Mouse (Mus musculus) CH12.LX (cell line): ENCODE measurements around the gene Ggt7. TPM values are rescaled to one million over a fixed set of nuclear protein-coding genes. Genes with fewer than 3 reads are reported as not detected.
A peak's percentile ranks its signal among the peaks of the same experiment; 100 is the strongest.
"Not testable (repeated sequence)": the region's sequence is repeated elsewhere in the genome, so short reads cannot be mapped to it uniquely, and the experiment has no call there.

Experiments
- DNase-seq: peaks from one replicate; pipeline ENCODE4 v3.0.0-alpha.2; 2013; ENCODE audit errors: extremely low read depth
- H3K27ac ChIP-seq: 2 replicates; pipeline ENCODE4 v1.5.1; 2012; ENCODE audit warnings: low read depth, mild to moderate bottlenecking, control low read depth, moderate library complexity; ENCODE audit not compliant: insufficient read depth
- H3K27me3 ChIP-seq: replicated peaks from 2 replicates; pipeline ENCODE3; 2012; ENCODE audit warnings: inconsistent platforms
- H3K36me3 ChIP-seq, 2 experiments: replicated peaks in 1 of 2; 2 replicates each; pipeline versions ENCODE3 to v1.6.1; 2012; ENCODE audit warnings: inconsistent platforms in 1 of 2, low read length in 1 of 2, mild to moderate bottlenecking in 1 of 2, mixed read lengths in 1 of 2, moderate library complexity in 1 of 2; ENCODE audit not compliant: control insufficient read depth in 1 of 2, insufficient read depth in 1 of 2
- H3K4me1 ChIP-seq, 2 experiments: 2 replicates each; pipeline ENCODE4 v1.6.1; 2012; ENCODE audit warnings: inconsistent platforms in 1 of 2, moderate library complexity in 1 of 2; ENCODE audit not compliant: insufficient read depth in 2 of 2, control insufficient read depth in 1 of 2
- H3K4me2 ChIP-seq: 2 replicates; pipeline ENCODE4 v1.6.1; 2012; ENCODE audit warnings: low read depth, mild to moderate bottlenecking, control low read depth; ENCODE audit not compliant: poor library complexity, insufficient read depth, severe bottlenecking
- H3K4me3 ChIP-seq, 3 experiments: fragments of 150-350 bp in 1 of 3; sonication (generic) in 1 of 3; replicated peaks in 1 of 3; 2 replicates each; pipeline versions ENCODE3 to v1.5.1; 2011 to 2012; ENCODE audit warnings: low read depth in 2 of 3, low read length in 2 of 3, mild to moderate bottlenecking in 2 of 3, moderate library complexity in 2 of 3, control low read depth in 1 of 3, improper control_type of control experiment in 1 of 3, inconsistent platforms in 1 of 3, mixed read lengths in 1 of 3; ENCODE audit not compliant: poor library complexity in 1 of 3
- H3K79me2 ChIP-seq: replicated peaks from 2 replicates; pipeline ENCODE4 v1.6.1; 2012; ENCODE audit warnings: mild to moderate bottlenecking, moderate library complexity; ENCODE audit not compliant: control insufficient read depth, poor library complexity, insufficient read depth, severe bottlenecking; ENCODE audit errors: extremely low read depth
- H3K9ac ChIP-seq: 2 replicates; pipeline ENCODE4 v1.6.1; 2012; ENCODE audit warnings: low read depth, mild to moderate bottlenecking, control low read depth, moderate library complexity; ENCODE audit not compliant: insufficient read depth
- H3K9me3 ChIP-seq: replicated peaks from 2 replicates; pipeline ENCODE3; 2012; ENCODE audit warnings: low read length, inconsistent platforms, mixed read lengths
- ETS1 ChIP-seq: conservative IDR thresholded peaks from 2 replicates; pipeline ENCODE4 v1.6.1; 2012; ENCODE audit warnings: low read depth, mild to moderate bottlenecking, inconsistent platforms, low read length, improper control_type of control experiment, moderate library complexity
- GABPA ChIP-seq: IDR thresholded peaks from 2 replicates; pipeline ENCODE4 v1.6.1; 2012; ENCODE audit warnings: low read depth, low read length, improper control_type of control experiment, inconsistent platforms; ENCODE audit not compliant: insufficient replicate concordance
- HCFC1 ChIP-seq: IDR thresholded peaks from 2 replicates; pipeline ENCODE4 v1.6.1; 2012; ENCODE audit warnings: low read depth, mild to moderate bottlenecking, inconsistent platforms, low read length, improper control_type of control experiment
- IRF4 ChIP-seq: IDR thresholded peaks from 2 replicates; pipeline ENCODE4 v1.6.1; 2014; ENCODE audit warnings: low read depth, mild to moderate bottlenecking, inconsistent platforms, low read length, improper control_type of control experiment
- MAZ ChIP-seq: IDR thresholded peaks from 2 replicates; pipeline ENCODE4 v1.6.1; 2012; ENCODE audit warnings: low read depth, mild to moderate bottlenecking, inconsistent platforms, low read length, improper control_type of control experiment, moderate library complexity
- MEF2A ChIP-seq: IDR thresholded peaks from 2 replicates; pipeline ENCODE4 v1.6.1; 2014; ENCODE audit warnings: low read depth, mild to moderate bottlenecking, inconsistent platforms, low read length, improper control_type of control experiment, borderline replicate concordance
- MXI1 ChIP-seq: IDR thresholded peaks from 2 replicates; pipeline ENCODE4 v1.6.1; 2011; ENCODE audit warnings: mild to moderate bottlenecking, low read depth, low read length, improper control_type of control experiment
- NELFE ChIP-seq: IDR thresholded peaks from 2 replicates; pipeline ENCODE4 v1.6.1; 2011; ENCODE audit warnings: low read depth, low read length, improper control_type of control experiment
- NRF1 ChIP-seq: IDR thresholded peaks from 2 replicates; pipeline ENCODE4 v1.6.1; 2014; ENCODE audit warnings: low read depth, mild to moderate bottlenecking, inconsistent platforms, low read length, improper control_type of control experiment, moderate library complexity
- POLR2A ChIP-seq: IDR thresholded peaks from 2 replicates; pipeline ENCODE4 v1.6.1; 2011; ENCODE audit warnings: low read depth, mild to moderate bottlenecking, improper control_type of control experiment, low read length
- SIN3A ChIP-seq: IDR thresholded peaks from 2 replicates; pipeline ENCODE4 v1.6.1; 2012; ENCODE audit warnings: low read length, improper control_type of control experiment, inconsistent platforms
- TBP ChIP-seq: conservative IDR thresholded peaks from 2 replicates; pipeline ENCODE4 v1.6.1; 2011; ENCODE audit warnings: low read depth, low read length, improper control_type of control experiment
- TCF12 ChIP-seq: IDR thresholded peaks from 2 replicates; pipeline ENCODE4 v1.6.1; 2014; ENCODE audit warnings: low read depth, mild to moderate bottlenecking, inconsistent platforms, low read length, improper control_type of control experiment
- ZC3H11A ChIP-seq: IDR thresholded peaks from 2 replicates; pipeline ENCODE4 v1.6.1; 2012; ENCODE audit warnings: low read depth, mild to moderate bottlenecking, inconsistent platforms, low read length, improper control_type of control experiment
- ZKSCAN1 ChIP-seq: IDR thresholded peaks from 2 replicates; pipeline ENCODE4 v1.6.1; 2012; ENCODE audit warnings: low read depth, inconsistent platforms, low read length, improper control_type of control experiment, borderline replicate concordance
- dilution Hi-C: fragments of 300-500 bp; cut with MboI; formaldehyde crosslinking; loops from 2 replicates; pipeline ENCODE4 v1.14.3; 2020; ENCODE audit warnings: low sequenced_read_pairs; ENCODE audit not compliant: extremely low pct_unique_long_range_greater_than_20kb, extremely low pct_ligation_motif_present
- in situ Hi-C: fragments of 300-500 bp; cut with MboI; formaldehyde crosslinking; loops from 3 replicates; pipeline ENCODE4 v1.14.3; 2019; ENCODE audit warnings: low sequenced_read_pairs, low pct_ligation_motif_present, low pct_unique_long_range_greater_than_20kb, mixed read lengths
- polyA plus RNA-seq: library from polyadenylated mRNA; unstranded; fragments of >175 nt; gene quantifications from 2 replicates; pipeline ENCODE4 v1.2.1, GENCODE M21; 2012; ENCODE audit warnings: low read depth; ENCODE audit not compliant: insufficient read length
- total RNA-seq, 2 experiments: library from RNA; depleted of rRNA; stranded (reverse); fragments of 300-350 nt in 1 of 2; fragments of >200 nt in 1 of 2; gene quantifications; 2 replicates each; pipeline ENCODE4 v1.2.3; 2012 to 2014

Gene Ggt7
- total and polyA plus RNA-seq, 3 experiments, result 1.7 to 16.5 (median 2.9) TPM

DNA sequence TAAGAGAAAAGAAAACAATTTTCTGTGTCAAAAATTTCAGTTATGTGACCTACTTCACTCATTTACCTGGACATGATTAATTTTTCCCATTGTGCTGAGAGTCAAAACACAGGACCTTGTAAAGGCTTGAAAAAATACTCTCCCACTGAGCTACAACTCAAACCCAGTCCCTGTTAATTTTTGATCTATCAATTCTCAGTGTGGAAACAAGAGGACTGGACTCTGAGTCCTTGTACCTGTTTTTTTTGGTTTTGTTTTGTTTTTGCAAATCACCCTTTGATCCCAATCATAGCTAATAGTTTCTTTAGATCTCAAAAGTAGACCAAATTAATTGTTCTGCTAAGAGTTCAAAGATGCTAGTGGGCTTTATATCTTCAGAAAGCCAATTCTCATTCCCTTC, 21.7 kb upstream of the Ggt7 start:
- Histone ChIP-seq H3K4me3 (no peak overlapping the region), H3K79me2 (no peaks in the 10 kb centered on the region), H3K9ac (no peak overlapping the region), H3K27ac (no peak overlapping the region), H3K36me3 (no peaks in the 10 kb centered on the region), H3K9me3 (no peaks in the 10 kb centered on the region), H3K4me1 (peaks cover 8 to 28% of the 10 kb centered on the region in 2 experiments; a peak in 3 of 4 replicates), H3K27me3 (no peaks in the 10 kb centered on the region), H3K4me2 (0 out of 2 replicates have a peak overlapping the region, but pooled peaks have one; percentile 13)
- dilution Hi-C loops (no loop called here), in situ Hi-C loops (no loop called here)
- no peak for DNase-seq
- TF ChIP-seq GABPA (no peak), TBP (no peak), MXI1 (no peak), ZC3H11A (no peak), POLR2A (no peak), ZKSCAN1 (no peak)

DNA sequence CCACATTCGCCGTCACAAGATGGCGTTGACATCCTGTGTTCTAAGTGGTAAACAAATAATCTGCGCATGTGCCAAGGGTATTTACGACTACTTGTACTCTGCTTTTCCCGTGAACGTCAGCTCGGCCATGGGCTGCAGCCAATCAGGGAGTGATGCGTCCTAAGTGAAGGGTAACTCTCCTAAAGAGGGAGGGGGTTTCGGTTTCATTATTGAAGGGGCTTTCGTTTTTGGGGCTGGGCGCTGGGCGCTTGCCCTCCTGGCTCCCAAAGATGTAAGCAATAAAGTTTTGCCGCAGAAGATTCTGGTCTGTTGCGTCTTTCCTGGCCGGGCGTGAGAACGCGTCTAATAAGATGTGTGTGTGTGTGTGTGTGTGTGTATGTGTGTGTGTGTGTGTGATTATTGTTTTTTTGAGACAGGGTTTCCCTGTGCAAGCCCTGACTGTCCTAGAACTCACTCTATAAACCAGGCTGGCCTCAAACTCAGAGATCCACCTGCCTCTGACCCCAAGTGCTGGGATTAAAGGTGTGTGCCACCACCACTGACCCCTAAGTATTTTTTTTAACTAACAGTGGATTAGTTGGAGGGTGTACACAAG, 20.5 kb upstream of the Ggt7 start:
- H3K9ac ChIP-seq, result peak overlapping the region; percentile 95
- H3K4me3 ChIP-seq, result peak overlapping the region; percentile 58 to 92 (median 62)
- H3K27ac ChIP-seq, result peak overlapping the region; percentile 81
- peaks cover 8 to 37% of the 10 kb centered on the region in 2 experiments; a peak in 3 of 4 replicates for H3K4me1 ChIP-seq
- peak overlapping the region; percentile 81 for H3K4me2 ChIP-seq
- H3K27me3 ChIP-seq, H3K79me2 ChIP-seq, H3K9me3 ChIP-seq, in situ Hi-C loops, dilution Hi-C loops, DNase-seq, H3K36me3 ChIP-seq: not testable (repeated sequence)
- TF ChIP-seq MAZ (0 out of 2 replicates have a peak, but pooled peaks have one; percentile 47), NELFE (peak; percentile 51; the same call in 1 of the 2 replicates), NRF1 (peak; percentile 72), POLR2A (peak; percentile 70), TCF12 (peak; percentile 75), HCFC1 (peak; percentile 66), MEF2A (peak; percentile 55; the same call in 1 of the 2 replicates), IRF4 (peak; percentile 76), ETS1 (peak; percentile 58; the same call in 1 of the 2 replicates), SIN3A (peak; percentile 88), MXI1 (peak; percentile 38; the same call in 1 of the 2 replicates)
